Comparison of ENCODE assay signal across 14 mouse cellular contexts in genomic region chr15:86191933-86192332, GRCm38 (mm10).
"Had no signal": no experiment of that assay in that cellular context is flagged by ENCODE, and none has a peak within 500 bp of the region (broad histone marks: within the 10 kb centered on the region; RNA-seq: fewer than 3 reads in every experiment).

No protein-coding gene starts in this region.

- DNase-seq: kidney, adult 11 months; kidney, postnatal 10 days; kidney, postnatal 4 days; retina, postnatal 1 day; right cerebral cortex, postnatal 14 days had no signal

- H3K9me3 ChIP-seq: limb, embryonic 10.5 days; liver, embryonic 12.5 days; midbrain, embryonic 12.5 days; neural tube, embryonic 13.5 days had no signal

- H3K36me3 ChIP-seq: limb, embryonic 10.5 days; liver, embryonic 12.5 days; midbrain, embryonic 12.5 days; neural tube, embryonic 13.5 days had no signal

- H3K9ac ChIP-seq: liver, embryonic 12.5 days; midbrain, embryonic 12.5 days; neural tube, embryonic 13.5 days had no signal

- H3K4me3 ChIP-seq: layer of hippocampus, adult 2 months; left cerebral cortex, adult 2 months; limb, embryonic 10.5 days; liver, embryonic 12.5 days; midbrain, embryonic 12.5 days; neural tube, embryonic 13.5 days had no signal

- H3K27ac ChIP-seq: hindbrain, postnatal 0 days; layer of hippocampus, adult 2 months; left cerebral cortex, adult 2 months; limb, embryonic 10.5 days; liver, embryonic 12.5 days; midbrain, embryonic 12.5 days; neural tube, embryonic 13.5 days; stomach, postnatal 0 days had no signal

- H3K27me3 ChIP-seq: neural tube, embryonic 13.5 days had no signal

- ATAC-seq: hindbrain, postnatal 0 days; liver, embryonic 12.5 days; midbrain, embryonic 16.5 days had no signal

- H3K4me1 ChIP-seq: liver, embryonic 12.5 days had no signal

- H3K4me2 ChIP-seq: liver, embryonic 12.5 days; midbrain, embryonic 12.5 days; neural tube, embryonic 13.5 days had no signal
